Mouse (Mus musculus) regulatory T cell (primary cell): ENCODE data around the gene Armc5.

Experiments
- in situ Hi-C: fragments of 300-600 bp; cut with MboI, MseI; formaldehyde crosslinking; loops from one replicate; pipeline ENCODE4 v1.15.1; 2025; ENCODE audit warnings: high pct_unique_total_duplicates

Armc5 gene

DNA sequence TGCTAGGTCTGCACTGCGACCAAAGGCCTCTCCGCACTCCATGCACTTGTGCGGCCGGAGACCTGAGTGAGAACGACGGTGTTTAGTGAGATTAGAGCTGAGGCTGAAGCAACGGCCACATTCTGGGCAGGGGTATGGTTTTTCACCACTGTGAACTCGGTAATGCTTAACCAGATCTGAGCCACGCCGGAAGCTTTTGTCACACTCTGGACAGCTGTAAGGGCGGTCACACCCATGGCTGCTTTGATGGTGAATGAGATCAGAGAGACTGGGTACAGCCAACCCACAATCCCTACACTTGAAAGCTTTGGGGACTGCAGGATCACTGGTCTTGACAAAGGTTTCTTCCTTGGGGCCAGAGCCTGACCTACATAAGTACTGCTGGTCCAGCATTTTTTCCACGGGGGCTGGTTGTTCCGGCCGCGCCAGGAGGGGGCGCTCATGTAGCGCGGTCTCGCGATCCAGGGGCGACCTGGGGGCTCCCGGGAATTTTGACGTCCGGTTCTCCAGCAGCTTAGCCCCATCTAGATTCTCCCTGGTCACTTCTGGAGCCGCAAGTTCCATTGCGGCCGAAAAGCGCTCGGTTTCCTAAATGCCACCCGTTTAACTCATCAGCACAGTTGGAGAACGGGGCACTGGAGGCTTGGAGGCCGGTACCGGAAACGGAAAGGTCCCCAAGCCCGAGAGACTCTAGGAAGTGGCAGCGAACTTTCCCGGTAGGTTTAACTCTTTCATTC is at the start of gene Armc5:
Gene Armc5, plus strand, starts transcription at position 487 of the 737 bp plus-strand sequence.
- in situ Hi-C loops: no loop called here

DNA sequence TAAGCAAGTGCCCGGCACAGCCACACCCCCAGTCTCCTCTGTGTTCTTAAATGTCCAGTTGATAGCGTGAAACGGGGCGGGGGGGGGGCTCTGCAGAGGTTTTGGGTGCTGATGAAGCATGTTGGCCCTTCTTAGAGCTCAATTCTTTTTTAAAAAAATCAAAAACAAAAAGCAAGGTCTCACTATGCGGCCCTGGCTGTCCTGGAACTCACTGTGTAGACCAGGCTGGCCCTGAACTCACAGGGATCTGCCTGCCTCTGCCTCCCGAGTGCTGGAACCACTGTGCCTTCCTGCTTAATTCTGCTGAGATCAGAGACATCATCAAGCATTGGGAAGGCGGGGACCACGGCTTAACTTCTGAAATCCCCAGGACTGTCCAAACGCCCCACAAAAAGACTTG is 35.5 kb upstream of the Armc5 start:
- in situ Hi-C loops: loop anchor here (5.0 to 25.0 kb wide), 2 partner anchors 99 to 189 kb away; partner anchors contain the start of gene Trim72

- in situ Hi-C loops: loop anchor here (5.0 to 25.0 kb wide), 2 partner anchors 101 to 191 kb away; partner anchors contain the start of gene Trim72
Measured at GRCm38 (mm10) chr7:128203071-128203470, 34.1 kb upstream of the Armc5 start.

GRCm38 (mm10) chr7:128204179-128204578 is 33.0 kb upstream of the Armc5 start:
- in situ Hi-C loops: loop anchor here (5.0 to 25.0 kb wide), 2 partner anchors 102 to 192 kb away; partner anchors contain the start of gene Trim72

GRCm38 (mm10) chr7:128205695-128206094 is 31.4 kb upstream of the Armc5 start:
- in situ Hi-C loops: loop anchor here (25.0 kb wide), 1 partner anchor 193 kb away; the partner anchor contains the start of gene Trim72

DNA sequence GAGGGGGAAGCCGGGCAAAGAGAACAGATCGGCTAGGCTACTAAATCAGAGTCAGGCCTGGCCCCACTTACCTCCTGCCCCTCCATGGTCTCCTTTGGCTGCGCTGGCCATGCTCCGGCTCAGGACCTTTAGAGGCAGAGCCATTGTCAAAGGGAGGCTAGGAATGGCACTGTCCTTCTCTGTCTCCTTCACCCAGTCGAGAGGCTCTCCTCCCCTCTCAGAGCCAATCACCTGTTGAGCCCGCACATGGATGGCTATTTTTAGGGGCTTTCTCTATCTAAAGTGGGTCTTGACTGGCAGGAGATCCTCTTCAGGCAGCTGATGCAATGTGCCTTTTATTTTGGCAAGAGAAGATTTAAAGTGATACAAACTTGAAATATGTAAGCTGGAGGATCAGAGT is 31.0 kb upstream of the Armc5 start, which contains the start of gene Cox6a2:
Gene Cox6a2, minus strand, starts transcription at position 236 of the 400 bp plus-strand sequence.
- in situ Hi-C loops: loop anchor here (25.0 kb wide), 1 partner anchor 194 kb away; the partner anchor contains the start of gene Trim72

DNA sequence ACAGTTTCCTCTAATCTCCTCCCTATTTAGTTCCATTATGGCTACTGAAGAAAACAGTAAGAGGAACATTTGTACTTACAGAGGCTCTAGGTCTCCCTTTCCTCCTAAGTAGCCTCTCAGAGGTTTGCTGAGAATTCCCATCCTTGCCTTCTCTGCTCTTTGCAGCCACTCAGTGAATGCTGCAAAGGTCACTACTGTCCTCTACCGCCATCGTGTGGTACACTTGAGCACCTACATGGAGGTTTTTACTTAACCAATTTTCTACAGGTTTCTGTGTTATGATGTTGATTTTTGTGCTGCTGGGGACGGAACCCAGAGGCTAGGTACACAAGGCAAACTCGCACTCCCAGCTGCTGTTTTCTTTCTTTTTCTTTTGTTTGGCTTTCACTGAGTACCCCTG is 29.0 kb upstream of the Armc5 start:
- in situ Hi-C loops: loop anchor here (25.0 kb wide), 1 partner anchor 196 kb away; the partner anchor contains the start of gene Trim72

DNA sequence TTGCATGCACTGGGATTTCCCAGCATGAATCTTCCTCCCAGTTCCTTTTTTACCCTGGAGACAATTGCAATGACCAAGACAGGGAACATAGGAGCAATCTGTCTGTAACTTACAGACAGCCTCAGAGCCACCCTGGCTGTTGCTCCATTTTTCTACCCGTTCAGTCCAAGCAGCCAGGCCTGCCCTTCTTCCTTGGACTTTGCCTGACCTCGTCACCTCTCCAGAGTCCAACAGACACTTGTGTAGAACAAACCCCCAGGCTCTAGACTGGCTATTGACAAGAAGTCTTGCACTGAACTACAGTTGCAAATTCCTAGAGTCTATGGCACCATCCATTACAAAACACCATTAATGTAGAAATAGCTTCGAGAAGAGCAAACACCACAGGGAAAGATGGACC is 27.3 kb upstream of the Armc5 start:
- in situ Hi-C loops: loop anchor here (25.0 kb wide), 1 partner anchor 198 kb away; the partner anchor contains the start of gene Trim72

- in situ Hi-C loops: loop anchor here (25.0 kb wide), 1 partner anchor 208 kb away; the partner anchor contains the start of gene Trim72
Measured at GRCm38 (mm10) chr7:128219952-128220351, 17.2 kb upstream of the Armc5 start.

GRCm38 (mm10) chr7:128220936-128221335 is 16.2 kb upstream of the Armc5 start:
- in situ Hi-C loops: loop anchor here (25.0 kb wide), 1 partner anchor 209 kb away; the partner anchor contains the start of gene Trim72

DNA sequence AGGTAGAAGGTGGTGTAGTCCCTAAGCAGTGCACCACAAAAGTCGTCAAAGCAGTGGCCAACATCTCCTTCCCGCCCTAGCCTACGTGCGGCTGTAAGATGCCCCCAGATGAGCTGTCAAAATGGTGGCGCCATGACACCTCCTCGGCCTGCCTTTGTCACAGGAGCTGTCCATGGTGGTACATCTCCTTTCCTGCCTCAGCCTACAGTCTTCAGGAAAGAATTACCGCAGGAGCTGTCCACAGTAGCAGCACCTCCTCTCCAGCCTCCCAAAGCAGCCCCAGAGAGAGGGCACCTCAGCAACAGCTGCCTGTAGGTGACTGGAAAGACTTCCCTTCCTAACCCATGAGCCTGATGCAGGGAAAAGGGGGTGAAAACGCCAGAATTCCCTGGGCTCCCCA is 5.4 kb upstream of the Armc5 start:
- in situ Hi-C loops: no loop called here

- in situ Hi-C loops: no loop called here
Measured at GRCm38 (mm10) chr7:128234796-128235195, 2.3 kb upstream of the Armc5 start.

- in situ Hi-C loops: no loop called here
Measured at GRCm38 (mm10) chr7:128235481-128235880, 1.7 kb upstream of the Armc5 start.

- in situ Hi-C loops: no loop called here
Measured at GRCm38 (mm10) chr7:128236426-128236825, 716 bp upstream of the Armc5 start.

- in situ Hi-C loops: no loop called here
Measured at GRCm38 (mm10) chr7:128237593-128237926, 418 bp downstream of the Armc5 start.

- in situ Hi-C loops: no loop called here
Measured at GRCm38 (mm10) chr7:128237927-128238778, 1.0 kb downstream of the Armc5 start, which contains the start of gene 9130023H24Rik. Gene 9130023H24Rik (minus strand): TSS chr7:128238031.

GRCm38 (mm10) chr7:128238991-128239390 is 1.8 kb downstream of the Armc5 start:
- in situ Hi-C loops: no loop called here

DNA sequence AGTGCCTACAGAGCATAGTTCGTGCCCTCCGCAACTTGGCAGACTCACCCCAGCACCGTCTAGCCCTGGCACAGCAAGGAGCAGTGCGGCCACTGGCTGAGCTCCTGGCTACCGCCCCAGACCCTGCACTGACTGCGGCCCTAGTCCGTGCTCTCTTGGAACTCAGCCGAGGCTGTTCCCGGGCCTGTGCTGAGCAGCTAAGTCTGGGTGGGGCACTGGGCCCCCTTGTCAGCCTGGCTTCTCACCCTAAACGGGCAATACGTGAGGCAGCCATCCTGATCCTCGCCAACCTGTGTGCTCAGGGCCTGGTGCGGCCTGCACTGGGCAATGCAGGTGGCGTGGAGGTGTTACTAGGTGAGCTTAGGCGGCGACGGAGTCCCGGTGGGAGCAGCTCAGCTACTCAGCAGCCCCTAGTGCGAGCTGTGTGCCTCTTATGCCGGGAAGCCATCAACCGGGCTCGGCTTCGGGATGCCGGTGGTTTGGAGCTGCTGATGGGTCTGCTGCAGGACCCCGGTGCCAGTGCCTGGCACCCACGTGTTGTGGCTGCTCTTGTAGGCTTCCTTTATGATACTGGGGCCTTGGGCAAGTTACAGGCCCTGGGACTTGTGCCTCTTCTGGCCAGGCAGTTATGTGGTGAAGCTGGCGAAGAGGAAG is 3.1 kb downstream of the Armc5 start:
- in situ Hi-C loops: loop anchor here (10.0 kb wide), 1 partner anchor 105 kb away; no protein-coding TSS in a partner anchor

- in situ Hi-C loops: loop anchor here (10.0 kb wide), 1 partner anchor 102 kb away; no protein-coding TSS in a partner anchor
Measured at GRCm38 (mm10) chr7:128242331-128242730, 5.2 kb downstream of the Armc5 start.

- in situ Hi-C loops: loop anchor here (10.0 kb wide), 1 partner anchor 101 kb away; no protein-coding TSS in a partner anchor
Measured at GRCm38 (mm10) chr7:128243921-128244320, 6.8 kb downstream of the Armc5 start.
